Mouse (Mus musculus) inflammation-experienced regulatory T-cells, adult 16 weeks (primary cell): Measurements from ENCODE around the gene Olfr916. TPM values are rescaled to one million over a fixed set of nuclear protein-coding genes. Genes with fewer than 3 reads are reported as not detected.

ENCODE experiments used
- polyA plus RNA-seq: library from polyadenylated mRNA; unstranded; fragments of 100-300 nt; shearing (Covaris generic); gene quantifications from one replicate; pipeline ENCODE4 v1.2.1, GENCODE M21; 2017

The Olfr916 gene
- not detected for polyA plus RNA-seq

DNA sequence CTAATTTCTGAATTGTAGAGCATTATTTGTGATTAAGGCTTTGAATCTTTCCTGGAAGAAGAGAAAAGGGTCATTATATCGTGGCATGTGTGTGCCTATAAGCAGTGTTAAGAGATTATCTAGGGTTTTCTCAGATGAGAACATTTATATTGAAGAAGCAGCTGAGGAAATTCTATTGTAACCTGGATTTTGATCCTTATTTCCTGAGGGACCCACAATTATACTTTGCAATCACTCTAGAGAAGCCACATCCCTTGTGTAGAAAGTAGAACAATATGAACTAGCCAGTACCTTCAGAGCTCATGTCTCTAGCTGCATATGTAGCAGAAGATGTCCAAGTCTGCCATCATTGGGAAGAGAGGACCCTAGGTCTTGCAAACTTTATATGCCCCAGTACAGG lies at the start of gene Olfr916:
Gene Olfr916 (minus strand): TSS at position 101 of the 400 bp plus-strand sequence.

GRCm38 (mm10) chr9:38674501-38674900 lies 14.8 kb upstream of the Olfr916 start, which contains the start of gene Olfr918:
Olfr918 (minus strand) TSS chr9:38674601.

GRCm38 (mm10) chr9:38665742-38666141 lies 6.1 kb upstream of the Olfr916 start, which contains the start of gene Olfr917:
Olfr917 (minus strand) TSS chr9:38665842.

Other genes with a start within 250 kb of the Olfr916 start
- not detected for gene Olfr901, start 230.4 kb downstream of the Olfr916 start, polyA plus RNA-seq
- not detected for gene Olfr902, start 212.2 kb downstream of the Olfr916 start, polyA plus RNA-seq
- not detected for gene Olfr904, start 196.7 kb downstream of the Olfr916 start, polyA plus RNA-seq
- 0.11 TPM for gene Olfr905, start 188.8 kb downstream of the Olfr916 start, polyA plus RNA-seq
- not detected for gene Olfr906, start 172.8 kb downstream of the Olfr916 start, polyA plus RNA-seq
- not detected for gene Olfr907, start 164.1 kb downstream of the Olfr916 start, polyA plus RNA-seq
- not detected for gene Olfr911-ps1, start 138.3 kb downstream of the Olfr916 start, polyA plus RNA-seq
- gene Olfr910, start 122.0 kb downstream of the Olfr916 start, polyA plus RNA-seq, result not detected
- 0.09 TPM for gene Olfr912, start 79.7 kb downstream of the Olfr916 start, polyA plus RNA-seq
- not detected for gene Olfr913, start 67.1 kb downstream of the Olfr916 start, polyA plus RNA-seq
- gene Olfr914, start 54.8 kb downstream of the Olfr916 start, polyA plus RNA-seq, result not detected
- gene Olfr917, start 6.0 kb upstream of the Olfr916 start, polyA plus RNA-seq, result not detected
- not detected for gene Olfr918, start 14.7 kb upstream of the Olfr916 start, polyA plus RNA-seq
- gene Olfr919, start 43.8 kb upstream of the Olfr916 start, polyA plus RNA-seq, result not detected
- gene Vwa5a, start 58.4 kb upstream of the Olfr916 start, polyA plus RNA-seq, result 58.3 TPM
- 0.10 TPM for gene Olfr920, start 92.4 kb upstream of the Olfr916 start, polyA plus RNA-seq
- gene Olfr921, start 113.2 kb upstream of the Olfr916 start, polyA plus RNA-seq, result not detected
- not detected for gene Olfr922, start 154.7 kb upstream of the Olfr916 start, polyA plus RNA-seq
- gene Olfr923, start 166.7 kb upstream of the Olfr916 start, polyA plus RNA-seq, result not detected
- not detected for gene Olfr924, start 184.6 kb upstream of the Olfr916 start, polyA plus RNA-seq
- not detected for gene Olfr26, start 195.2 kb upstream of the Olfr916 start, polyA plus RNA-seq
- not detected for gene Olfr926, start 217.3 kb upstream of the Olfr916 start, polyA plus RNA-seq